Mouse (Mus musculus): ENCODE data around the gene Gm13769. TPM values are rescaled to one million over a fixed set of nuclear protein-coding genes. Genes with fewer than 3 reads are reported as not detected.
"Not testable (repeated sequence)": the region's sequence is repeated elsewhere in the genome, so short reads cannot be mapped to it uniquely, and the experiment has no call there.

Gene Gm13769
- not detected in 2 replicates for total RNA-seq (2015; ENCODE audit: low replicate concordance)
- total RNA-seq (2017; ENCODE audit: low replicate concordance) = not detected in 2 replicates

DNA sequence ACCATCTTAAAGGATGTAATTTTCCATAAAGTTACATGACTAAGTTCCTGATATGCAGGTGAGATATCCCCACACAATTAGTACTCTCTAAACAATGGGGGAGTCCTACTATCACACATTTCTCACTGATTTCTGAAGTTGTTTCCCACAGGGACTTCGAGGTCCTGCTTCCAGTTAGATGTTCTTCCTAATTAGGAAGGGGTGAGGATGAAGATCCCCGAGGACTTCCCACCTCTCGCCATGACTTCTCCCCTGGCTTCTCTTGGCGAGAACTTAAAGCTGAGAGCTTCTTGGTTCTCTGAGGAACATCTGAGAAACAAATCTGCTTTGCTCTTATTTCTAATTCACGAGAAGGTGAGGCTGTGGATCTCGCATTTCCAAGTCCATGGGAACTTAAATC is at the start of gene Gm13769:
Gene Gm13769 (plus strand): TSS at position 301 of the 400 bp plus-strand sequence.
- ATAC-seq (replicated peaks; ENCODE audit: low FRiP score, poor library complexity, severe bottlenecking) = not testable (repeated sequence)

DNA sequence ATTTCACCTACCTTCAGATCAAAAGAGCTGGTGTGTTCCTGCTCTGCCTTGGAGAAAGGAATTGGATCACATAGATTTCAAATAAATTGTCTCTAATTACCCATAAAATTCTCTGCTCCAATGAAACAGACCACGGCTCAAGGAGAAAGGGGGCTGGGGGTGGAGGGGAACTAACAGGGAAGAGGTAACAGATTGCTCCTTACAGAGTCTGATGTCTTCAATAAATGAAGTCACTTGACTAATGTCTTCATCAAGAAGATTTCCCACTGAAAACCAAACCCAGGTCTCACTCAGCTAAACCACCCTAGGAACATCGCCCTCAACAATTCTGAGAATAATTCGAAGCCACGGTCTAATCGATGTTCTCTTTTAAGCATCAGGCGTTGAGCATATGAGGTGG is 29.3 kb upstream of the Gm13769 start, which contains the start of gene Olfr1272:
Gene Olfr1272 (minus strand): TSS at position 101 of the 400 bp plus-strand sequence.
- no peak for ATAC-seq (replicated peaks; ENCODE audit: low FRiP score, poor library complexity, severe bottlenecking)

DNA sequence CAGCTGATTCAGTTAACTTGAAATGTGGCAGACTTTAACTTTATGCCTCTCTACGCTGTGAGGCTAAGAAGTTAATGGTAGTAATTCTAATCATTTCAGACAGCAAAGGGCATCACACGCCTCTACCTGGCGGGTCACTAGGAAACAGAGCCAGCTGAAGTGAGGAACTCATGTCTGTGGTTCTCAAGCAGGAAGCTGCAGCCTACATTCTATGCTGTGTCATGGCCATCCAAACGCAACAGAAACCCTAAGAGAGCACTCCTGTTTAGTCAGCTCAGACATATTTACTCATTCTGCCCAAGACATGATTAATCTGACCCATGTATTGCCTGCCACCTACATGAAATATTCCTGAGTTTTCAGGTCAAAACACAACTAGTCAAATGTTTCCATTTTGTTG is 24.7 kb downstream of the Gm13769 start:
- not testable (repeated sequence) for ATAC-seq (replicated peaks; ENCODE audit: low FRiP score, poor library complexity, severe bottlenecking)

GRCm38 (mm10) chr2:90351047-90351446 is 29.0 kb downstream of the Gm13769 start:
- ATAC-seq (replicated peaks; ENCODE audit: low FRiP score, poor library complexity, severe bottlenecking) = not testable (repeated sequence)

- peak; percentile 86 for ATAC-seq (replicated peaks; ENCODE audit: low FRiP score, poor library complexity, severe bottlenecking)
Observed at GRCm38 (mm10) chr2:90351540-90351939, 29.5 kb downstream of the Gm13769 start.

- ATAC-seq (replicated peaks; ENCODE audit: low FRiP score, poor library complexity, severe bottlenecking) = peak; percentile 81
Observed at GRCm38 (mm10) chr2:90359229-90359628, 37.2 kb downstream of the Gm13769 start.

- ATAC-seq (replicated peaks; ENCODE audit: low FRiP score, poor library complexity, severe bottlenecking) = not testable (repeated sequence)
Observed at GRCm38 (mm10) chr2:90360199-90360598, 38.2 kb downstream of the Gm13769 start.

Other genes with a start within 250 kb of the Gm13769 start
- gene Olfr1269, start 200.8 kb upstream of the Gm13769 start, total RNA-seq (2015; ENCODE audit: low replicate concordance) = not detected in 2 replicates
- not detected in 2 replicates for gene Olfr1269, start 200.8 kb upstream of the Gm13769 start, total RNA-seq (2017; ENCODE audit: low replicate concordance)
- gene Olfr32, start 179.9 kb upstream of the Gm13769 start, total RNA-seq (2015; ENCODE audit: low replicate concordance) = not detected in 2 replicates
- gene Olfr32, start 179.9 kb upstream of the Gm13769 start, total RNA-seq (2017; ENCODE audit: low replicate concordance) = not detected in 2 replicates
- gene Olfr1270, start 169.1 kb upstream of the Gm13769 start, total RNA-seq (2015; ENCODE audit: low replicate concordance) = not detected in 2 replicates
- gene Olfr1270, start 169.1 kb upstream of the Gm13769 start, total RNA-seq (2017; ENCODE audit: low replicate concordance) = not detected in 2 replicates
- 1.3 TPM in 1 of 2 replicates, not detected in the other for gene Olfr1506, start 97.7 kb upstream of the Gm13769 start, total RNA-seq (2015; ENCODE audit: low replicate concordance)
- gene Olfr1506, start 97.7 kb upstream of the Gm13769 start, total RNA-seq (2017; ENCODE audit: low replicate concordance) = 0.85 and 5.7 TPM in 2 replicates
- gene Olfr142, start 64.6 kb upstream of the Gm13769 start, total RNA-seq (2015; ENCODE audit: low replicate concordance) = not detected in 2 replicates
- not detected in 2 replicates for gene Olfr142, start 64.6 kb upstream of the Gm13769 start, total RNA-seq (2017; ENCODE audit: low replicate concordance)
- gene Olfr1271, start 51.2 kb upstream of the Gm13769 start, total RNA-seq (2015; ENCODE audit: low replicate concordance) = not detected in 2 replicates
- gene Olfr1271, start 51.2 kb upstream of the Gm13769 start, total RNA-seq (2017; ENCODE audit: low replicate concordance) = not detected in 2 replicates
- not detected in 2 replicates for gene Olfr1272, start 29.4 kb upstream of the Gm13769 start, total RNA-seq (2015; ENCODE audit: low replicate concordance)
- gene Olfr1272, start 29.4 kb upstream of the Gm13769 start, total RNA-seq (2017; ENCODE audit: low replicate concordance) = not detected in 2 replicates
- not detected in 2 replicates for gene Olfr1274-ps, start 76.5 kb downstream of the Gm13769 start, total RNA-seq (2015; ENCODE audit: low replicate concordance)
- gene Olfr1274-ps, start 76.5 kb downstream of the Gm13769 start, total RNA-seq (2017; ENCODE audit: low replicate concordance) = not detected in 2 replicates

All from erythroblast, adult 5-6 weeks (primary cell).